Mouse (Mus musculus) testis, adult 2 months (tissue): ENCODE measurements around the gene Cacna1a.

Experiments used
- CTCF ChIP-seq: fragments of 200-500 bp; IDR thresholded peaks from 2 replicates; pipeline ENCODE4 v1.5.1; 2012; ENCODE audit warnings: low read depth, mild to moderate bottlenecking, inconsistent platforms, low read length, moderate library complexity; ENCODE audit not compliant: control insufficient read depth, insufficient read depth, insufficient replicate concordance
- POLR2A ChIP-seq: fragments of 200-500 bp; IDR thresholded peaks from 2 replicates; pipeline ENCODE4 v1.6.1; 2012; ENCODE audit warnings: low read depth, mild to moderate bottlenecking, inconsistent platforms, low read length, moderate library complexity; ENCODE audit not compliant: control insufficient read depth

- no peak for TF ChIP-seq POLR2A
- TF ChIP-seq CTCF, result no peak
Observed at GRCm38 (mm10) chr8:84557936-84558335, 169.7 kb downstream of the Cacna1a start.
